Mouse (Mus musculus) Muller cell, postnatal 12 days (primary cell): ENCODE measurements at regions not wholly inside any gene's neighbourhood (a gene's known extent, or its start where the extent isn't known, plus 50 kb on each side); places are given as distances from the start of the nearest gene placed in this dataset.

Experiments used
- DNase-seq: peaks from one replicate; pipeline ENCODE4 v3.0.0-alpha.2; 2015; ENCODE audit errors: inconsistent ontology term

- DNase-seq: no peak
These were observed 151.3 kb upstream of the Plxna4 start for GRCm38 (mm10) chr6:32739162-32739745.

DNA sequence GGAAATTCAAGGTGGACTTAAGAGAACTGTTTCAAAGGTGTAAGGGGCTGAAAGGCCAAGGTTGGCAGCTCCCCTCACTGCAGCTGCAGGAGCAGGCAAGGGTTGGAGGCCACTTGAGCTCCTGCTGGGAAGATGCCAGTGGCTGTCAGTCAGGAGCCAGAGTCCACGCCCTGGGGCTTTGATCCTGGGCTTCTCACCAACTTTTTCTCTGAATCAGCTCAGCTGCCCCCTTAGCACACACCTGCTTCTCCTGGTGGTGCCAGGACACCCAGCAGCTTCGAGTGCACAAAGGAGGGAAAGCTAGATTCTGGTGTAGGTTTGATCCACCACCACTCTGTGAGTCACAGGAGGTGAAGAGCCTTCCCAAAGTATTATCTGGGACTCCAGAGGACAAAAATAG is 140.7 kb upstream of the Plxna4 start:
- DNase-seq: peak; percentile 22

DNA sequence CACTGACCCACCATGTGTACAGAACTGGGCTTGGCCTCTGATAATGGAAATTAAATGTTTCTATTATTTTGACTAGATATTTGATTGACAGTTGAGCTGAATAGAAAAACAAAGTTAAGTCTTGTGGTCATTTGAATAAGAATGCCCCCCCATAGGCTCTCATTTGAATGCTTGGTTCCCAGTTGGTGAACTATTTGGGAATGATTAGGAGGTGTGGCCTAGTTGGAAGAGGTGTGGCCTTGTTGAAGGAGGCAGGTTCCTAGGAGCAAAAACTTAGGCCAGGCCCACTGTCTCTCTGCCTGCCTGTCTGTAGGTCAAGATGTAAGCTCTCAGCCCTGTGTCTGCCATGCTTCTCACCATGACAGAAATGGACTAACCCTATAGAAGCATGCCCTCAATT is 138.6 kb upstream of the Plxna4 start:
- no peak for DNase-seq

DNA sequence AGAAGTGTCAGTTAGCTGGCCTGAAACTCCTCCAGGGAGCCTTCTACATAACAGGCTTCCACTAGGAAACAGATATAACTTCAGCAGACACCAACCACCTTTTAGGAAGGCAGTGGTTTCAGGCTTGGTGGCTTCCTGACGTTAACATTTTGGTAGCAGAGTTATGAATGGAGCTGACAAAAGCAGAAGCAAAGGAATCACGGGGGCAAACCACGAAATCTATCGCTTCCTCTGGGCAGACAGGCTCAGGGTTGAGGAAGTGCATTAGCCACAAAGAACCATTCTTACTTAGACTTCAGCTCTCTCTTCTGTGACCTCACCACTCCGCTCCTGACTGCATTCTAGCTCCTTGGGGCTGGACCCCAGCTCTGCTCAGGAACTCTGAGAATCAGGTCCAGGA is 129.9 kb upstream of the Plxna4 start:
- DNase-seq: no peak

DNA sequence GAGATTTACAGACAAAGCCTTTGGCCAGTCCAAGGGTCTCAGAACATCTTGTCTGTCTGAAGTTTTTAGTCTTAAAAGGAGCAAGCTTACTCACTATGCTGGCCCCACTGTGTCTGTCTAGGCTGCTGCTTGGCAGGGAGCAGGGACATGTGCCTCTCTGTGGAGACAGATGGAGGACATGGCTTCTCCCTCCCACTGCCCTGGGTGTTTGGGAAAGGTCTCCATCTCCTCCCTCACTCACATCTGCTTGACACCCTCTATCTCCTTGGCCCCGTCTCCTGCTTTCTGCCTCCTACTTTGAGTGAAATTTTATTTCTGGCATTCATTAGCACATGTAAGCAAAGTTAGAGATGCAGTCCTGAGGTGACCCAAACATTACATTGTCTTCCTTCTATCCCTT is 127.1 kb upstream of the Plxna4 start:
- DNase-seq: no peak

DNA sequence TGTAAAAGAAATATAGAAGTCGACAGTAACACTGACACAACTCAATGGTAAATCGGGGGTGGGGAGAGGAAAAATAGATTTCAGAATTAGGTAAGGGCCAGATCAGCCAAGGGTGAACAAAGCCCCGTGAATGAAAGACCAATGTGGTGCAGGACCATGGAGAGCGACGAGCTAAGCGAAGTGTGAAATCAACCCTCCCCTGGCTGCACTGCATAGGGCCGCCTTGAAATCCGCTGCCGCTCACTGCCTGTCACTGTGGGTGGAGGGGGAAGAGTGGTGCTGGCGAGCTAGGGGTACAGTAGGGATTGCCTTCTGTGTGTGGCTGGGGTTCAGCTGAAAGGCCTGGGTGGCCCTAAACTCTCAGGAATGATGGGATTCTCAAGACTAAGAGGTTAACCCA is 122.2 kb upstream of the Plxna4 start:
- DNase-seq: peak; percentile 46

- no peak for DNase-seq
These were observed 121.6 kb upstream of the Plxna4 start for GRCm38 (mm10) chr6:32709566-32709965.

- DNase-seq: no peak
These were observed 119.4 kb upstream of the Plxna4 start for GRCm38 (mm10) chr6:32707417-32707816.

DNA sequence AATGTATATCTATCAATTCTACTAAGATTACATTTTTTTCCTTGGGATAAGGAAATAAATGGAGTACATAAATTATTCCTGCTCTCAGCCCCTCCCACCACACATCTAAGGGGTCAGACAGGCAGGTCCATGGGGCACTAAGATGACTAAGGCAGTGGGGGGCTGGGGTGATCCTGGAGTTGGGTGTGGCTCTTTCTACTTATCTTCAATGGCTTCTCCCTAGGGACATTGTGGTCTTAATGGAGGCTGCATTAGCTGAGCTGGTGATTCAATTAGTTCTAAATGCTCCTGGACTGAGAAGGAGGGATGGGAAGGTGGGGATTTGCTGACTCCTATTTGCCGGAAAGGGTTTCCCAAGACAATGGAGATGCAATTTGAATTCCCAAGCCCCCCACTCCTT is 118.4 kb upstream of the Plxna4 start:
- DNase-seq: no peak

GRCm38 (mm10) chr6:32703466-32703865 is 115.5 kb upstream of the Plxna4 start:
- DNase-seq: no peak

- DNase-seq: no peak
These were observed 114.3 kb upstream of the Plxna4 start for GRCm38 (mm10) chr6:32702245-32702791.

- peak; percentile 70 for DNase-seq
These were observed 111.8 kb upstream of the Plxna4 start for GRCm38 (mm10) chr6:32699811-32700210.

DNA sequence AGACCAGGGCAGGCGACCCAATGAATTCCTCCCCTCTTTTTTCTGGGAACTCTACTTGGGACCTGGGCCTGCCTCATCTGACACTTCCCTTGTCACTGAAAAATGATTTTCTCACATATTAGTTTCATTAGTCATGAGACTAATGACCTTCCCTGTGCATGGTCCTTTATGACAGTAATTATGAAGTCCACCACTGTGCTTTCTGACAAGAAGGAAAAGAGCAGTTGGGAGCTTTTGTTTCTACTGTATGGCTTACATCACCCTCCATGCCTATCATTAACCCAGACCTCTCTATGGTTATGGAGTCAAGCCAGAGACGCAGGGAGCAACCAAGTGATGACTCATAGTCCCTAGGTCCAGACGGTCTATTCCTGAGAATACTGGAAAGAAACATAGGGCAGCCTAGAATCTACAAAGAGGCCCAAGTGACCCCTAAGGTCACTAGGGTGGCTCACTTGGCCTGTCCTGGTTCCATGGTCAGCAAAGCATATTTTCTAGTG is 109.8 kb upstream of the Plxna4 start:
- peak; percentile 91 for DNase-seq

- DNase-seq: no peak
These were observed 108.0 kb upstream of the Plxna4 start for GRCm38 (mm10) chr6:32696037-32696436.

DNA sequence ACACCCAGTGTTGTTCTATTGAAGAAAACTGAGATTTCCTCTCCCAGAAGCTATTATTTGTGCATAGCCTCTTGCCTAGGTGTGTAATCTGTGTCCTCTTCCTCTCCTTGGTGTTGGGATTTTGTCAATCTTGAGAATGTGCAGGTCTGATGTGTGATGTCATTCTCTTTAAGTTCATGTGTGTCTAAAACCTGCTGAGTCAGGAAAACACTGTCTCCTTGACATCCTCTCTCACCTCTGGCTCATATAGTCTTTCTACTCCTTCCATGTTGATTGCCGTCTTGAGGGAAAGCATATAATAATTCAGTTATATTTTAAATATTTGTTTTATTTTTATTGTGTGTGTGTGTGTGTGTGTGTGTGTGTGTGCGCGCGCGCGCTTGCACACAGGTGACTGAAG is 84.6 kb upstream of the Plxna4 start:
- no peak for DNase-seq

- no peak for DNase-seq
These were observed 71.8 kb upstream of the Plxna4 start for GRCm38 (mm10) chr6:32659743-32660142.

DNA sequence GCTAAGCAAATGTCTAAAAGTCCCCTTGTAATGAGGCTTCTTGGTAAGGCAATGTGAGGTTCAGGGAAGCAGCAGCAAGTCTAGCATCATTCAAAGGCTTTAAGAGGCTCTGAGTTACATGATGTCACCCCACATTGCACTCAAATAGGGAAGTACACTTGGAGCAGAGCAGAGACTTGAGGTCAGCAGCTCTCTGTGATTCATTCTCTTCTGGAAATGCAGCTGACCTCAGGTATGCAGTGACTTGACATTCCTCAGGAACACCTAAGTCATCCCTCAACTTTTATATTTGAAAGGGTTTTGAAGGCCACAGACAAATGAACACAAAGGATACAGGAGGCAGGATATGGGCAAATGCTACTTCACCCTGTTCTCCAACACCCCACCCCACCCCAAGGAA is 69.4 kb upstream of the Plxna4 start:
- no peak for DNase-seq

DNA sequence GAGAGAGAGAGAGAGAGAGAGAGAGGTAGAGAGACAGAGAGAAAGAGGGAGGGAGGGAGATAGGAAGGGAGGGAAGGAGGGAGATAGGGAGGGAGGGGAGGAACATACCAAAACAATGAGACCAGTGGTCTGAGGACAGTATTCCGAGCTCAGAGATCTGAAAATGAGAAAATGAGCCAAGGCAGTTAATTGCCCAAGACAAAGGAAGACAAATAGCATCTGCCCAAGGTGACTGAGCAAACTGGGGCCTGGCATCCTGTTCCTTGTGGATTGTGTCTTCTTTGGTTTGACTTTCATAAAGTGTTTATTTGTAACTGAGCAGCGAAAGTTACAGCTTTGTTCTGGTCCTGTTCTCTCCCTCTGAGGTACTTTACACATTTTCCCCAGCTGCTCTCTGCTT is 66.2 kb upstream of the Plxna4 start:
- DNase-seq: no peak

DNA sequence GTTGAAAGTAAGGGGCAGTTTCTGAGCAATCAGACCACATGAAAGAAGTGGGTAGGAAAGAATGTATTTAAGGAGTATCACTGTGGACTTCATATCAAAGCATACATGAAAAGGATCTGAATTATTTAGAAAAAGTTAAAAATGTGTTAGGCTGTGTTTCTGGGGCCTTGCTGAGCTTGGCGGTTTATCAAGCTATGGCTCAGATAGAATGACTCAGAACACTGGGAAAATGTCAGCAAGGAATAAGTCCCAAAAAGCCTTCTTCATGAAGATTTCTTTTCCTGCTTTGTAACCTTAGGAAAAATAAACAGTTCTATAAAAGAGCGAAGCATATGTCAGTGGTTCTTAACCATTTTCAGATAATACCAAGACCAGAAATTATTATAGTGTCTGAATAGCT is 56.0 kb upstream of the Plxna4 start:
- DNase-seq: no peak

DNA sequence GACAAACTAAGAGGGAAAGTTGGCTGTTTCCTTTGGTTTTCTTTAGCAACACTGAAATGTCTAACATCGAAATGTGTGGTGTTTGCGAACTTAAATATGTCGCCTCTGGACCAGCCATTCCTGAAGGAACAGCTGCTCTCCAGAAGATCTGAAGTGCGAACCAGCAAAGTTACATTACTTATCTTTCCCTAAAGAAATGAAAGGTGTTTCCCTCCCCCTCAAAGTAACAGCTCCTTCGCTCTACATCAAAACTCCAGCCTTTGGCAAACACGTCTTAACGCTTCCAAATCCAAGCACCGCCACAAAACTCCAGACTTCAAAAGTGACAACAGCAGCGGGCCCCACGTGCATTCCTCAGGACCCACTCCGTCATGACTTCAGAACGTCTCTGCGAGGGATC is 50.9 kb upstream of the Plxna4 start:
- no peak for DNase-seq
